Mouse (Mus musculus) heart, adult 2 months (tissue): ENCODE data around the gene Prkg2. TPM values are rescaled to one million over a fixed set of nuclear protein-coding genes. Genes with fewer than 3 reads are reported as not detected.

Source experiments
- DNase-seq, 2 experiments: peaks; one replicate each; pipeline ENCODE4 v3.0.0; 2021
- H3K27ac ChIP-seq: fragments of 200-600 bp; 2 replicates; pipeline ENCODE4 v1.8.1; 2022
- H3K27me3 ChIP-seq: fragments of 200-500 bp; 2 replicates; pipeline ENCODE4 v1.6.1; 2012; ENCODE audit warnings: mild to moderate bottlenecking, low read length, inconsistent platforms, mixed read lengths; ENCODE audit not compliant: control insufficient read depth, insufficient read depth
- H3K36me3 ChIP-seq: fragments of 200-500 bp; 2 replicates; pipeline ENCODE4 v1.6.1; 2012; ENCODE audit warnings: low read length, inconsistent platforms; ENCODE audit not compliant: control insufficient read depth, insufficient read depth
- H3K4me1 ChIP-seq: fragments of 200-500 bp; 2 replicates; pipeline ENCODE4 v1.6.1; 2011; ENCODE audit warnings: low read length; ENCODE audit not compliant: control insufficient read depth, insufficient read depth
- H3K4me3 ChIP-seq: fragments of 200-600 bp; 2 replicates; pipeline ENCODE4 v1.8.1; 2022
- H3K79me2 ChIP-seq: fragments of 200-500 bp; replicated peaks from 2 replicates; pipeline ENCODE4 v1.6.1; 2012; ENCODE audit warnings: mild to moderate bottlenecking, inconsistent platforms, low read length, moderate library complexity, mixed read lengths; ENCODE audit not compliant: control insufficient read depth, insufficient read depth
- H3K9ac ChIP-seq: fragments of 200-500 bp; 2 replicates; pipeline ENCODE4 v1.6.1; 2012; ENCODE audit warnings: low read depth, mild to moderate bottlenecking, control low read depth, inconsistent platforms, low read length, mixed read lengths
- CTCF ChIP-seq: fragments of 200-600 bp; IDR thresholded peaks from 2 replicates; pipeline ENCODE4 v1.8.1; 2022; ENCODE audit warnings: antibody characterized with exemption, mild to moderate bottlenecking, moderate library complexity
- EP300 ChIP-seq: fragments of 200-500 bp; IDR thresholded peaks from 2 replicates; pipeline ENCODE4 v1.6.1; 2011; ENCODE audit warnings: low read depth, low read length, control low read depth; ENCODE audit not compliant: insufficient read depth
- POLR2A ChIP-seq: fragments of 200-500 bp; IDR thresholded peaks from 2 replicates; pipeline ENCODE4 v1.6.1; 2011; ENCODE audit warnings: mild to moderate bottlenecking, low read depth, low read length, control low read depth; ENCODE audit not compliant: insufficient read depth
- WGBS: fragments of 180-500 bp; shearing (Covaris S2); methylation state at CpG from one replicate; pipeline ENCODE4 v1.1.7; 2018; 5-methylcytosine and 5-hydroxymethylcytosine counted together
- intact Hi-C: fragments of 180-260 bp; cut with DNase I; formaldehyde crosslinking; loops from one replicate; pipeline ENCODE4 v1.15.1; 2025
- polyA plus RNA-seq: library from polyadenylated mRNA; depleted of rRNA; stranded (reverse); fragments of >200 nt; gene quantifications from 2 replicates; pipeline ENCODE4 v1.2.3, GENCODE M21; 2012
- total RNA-seq, 2 experiments: library from RNA; stranded (reverse); gene quantifications; 2 replicates each; pipeline ENCODE4 v1.2.3; 2021

Gene Prkg2
- total and polyA plus RNA-seq, 3 experiments, result 0.04 to 0.52 (median 0.26) TPM

GRCm38 (mm10) chr5:98966679-98967078 lies 70.5 kb downstream of the Prkg2 start:
- no peak for DNase-seq
- Histone ChIP-seq H3K4me3 (no peak overlapping the region), H3K27me3 (no peaks in the 10 kb centered on the region), H3K27ac (no peak overlapping the region), H3K36me3 (no peaks in the 10 kb centered on the region), H3K79me2 (no peaks in the 10 kb centered on the region), H3K4me1 (no peaks in the 10 kb centered on the region), H3K9ac (no peak overlapping the region)
- TF ChIP-seq POLR2A (no peak), EP300 (0 out of 2 replicates have a peak, but pooled peaks have one; percentile 45)
- WGBS, result 60% methylated on average over 9 of the region's 9 CpGs
- intact Hi-C loops, result no loop called here

GRCm38 (mm10) chr5:98965139-98965538 lies 72.0 kb downstream of the Prkg2 start:
- DNase-seq, result no peak
- TF ChIP-seq CTCF (no peak), POLR2A (no peak), EP300 (no peak)
- intact Hi-C loops, result no loop called here
- no peak overlapping the region for H3K9ac ChIP-seq
- H3K36me3 ChIP-seq, result no peaks in the 10 kb centered on the region
- H3K4me3 ChIP-seq, result no peak overlapping the region
- H3K27me3 ChIP-seq, result no peaks in the 10 kb centered on the region
- 56% methylated on average over 4 of the region's 4 CpGs for WGBS
- no peak overlapping the region for H3K27ac ChIP-seq
- no peaks in the 10 kb centered on the region for H3K4me1 ChIP-seq
- no peaks in the 10 kb centered on the region for H3K79me2 ChIP-seq

- H3K4me1 ChIP-seq, result no peaks in the 10 kb centered on the region
- H3K4me3 ChIP-seq, result no peak overlapping the region
- WGBS, result 40% methylated on average over 6 of the region's 6 CpGs
- H3K27ac ChIP-seq, result no peak overlapping the region
- TF ChIP-seq POLR2A (no peak), EP300 (no peak), CTCF (no peak)
- no peak overlapping the region for H3K9ac ChIP-seq
- intact Hi-C loops, result no loop called here
- H3K79me2 ChIP-seq, result no peaks in the 10 kb centered on the region
- H3K27me3 ChIP-seq, result no peaks in the 10 kb centered on the region
- H3K36me3 ChIP-seq, result no peaks in the 10 kb centered on the region
- DNase-seq, result no peak
Observed at GRCm38 (mm10) chr5:98964367-98964766, 72.8 kb downstream of the Prkg2 start.

- Histone ChIP-seq H3K27ac (no peak overlapping the region), H3K79me2 (no peaks in the 10 kb centered on the region), H3K4me3 (no peak overlapping the region), H3K36me3 (no peaks in the 10 kb centered on the region), H3K27me3 (no peaks in the 10 kb centered on the region), H3K9ac (no peak overlapping the region), H3K4me1 (no peaks in the 10 kb centered on the region)
- 86% methylated on average over 2 of the region's 2 CpGs for WGBS
- no peak for DNase-seq
- TF ChIP-seq EP300, result no peak
- no peak for TF ChIP-seq CTCF
- no peak for TF ChIP-seq POLR2A
- intact Hi-C loops, result no loop called here
Observed at GRCm38 (mm10) chr5:98962472-98962871, 74.7 kb downstream of the Prkg2 start.

- Histone ChIP-seq H3K79me2 (no peaks in the 10 kb centered on the region), H3K9ac (no peak overlapping the region), H3K27ac (no peak overlapping the region), H3K27me3 (no peaks in the 10 kb centered on the region), H3K4me1 (no peaks in the 10 kb centered on the region), H3K36me3 (no peaks in the 10 kb centered on the region), H3K4me3 (no peak overlapping the region)
- WGBS, result 66% methylated on average over 3 of the region's 3 CpGs
- TF ChIP-seq EP300, result no peak
- no peak for TF ChIP-seq CTCF
- no peak for TF ChIP-seq POLR2A
- DNase-seq, result no peak
- intact Hi-C loops, result no loop called here
Observed at GRCm38 (mm10) chr5:98955576-98955975, 81.6 kb downstream of the Prkg2 start.

- no peak for TF ChIP-seq CTCF
- no peak for TF ChIP-seq EP300
- TF ChIP-seq POLR2A, result no peak
- no peak overlapping the region for H3K27ac ChIP-seq
- H3K27me3 ChIP-seq, result no peaks in the 10 kb centered on the region
- intact Hi-C loops, result no loop called here
- 34% methylated on average over 1 of the region's 1 CpGs for WGBS
- no peak overlapping the region for H3K9ac ChIP-seq
- no peaks in the 10 kb centered on the region for H3K4me1 ChIP-seq
- DNase-seq, result no peak
- no peak overlapping the region for H3K4me3 ChIP-seq
- H3K79me2 ChIP-seq, result no peaks in the 10 kb centered on the region
- H3K36me3 ChIP-seq, result no peaks in the 10 kb centered on the region
Observed at GRCm38 (mm10) chr5:98953386-98953785, 83.8 kb downstream of the Prkg2 start.

- no peak for TF ChIP-seq POLR2A
- TF ChIP-seq CTCF, result no peak
- TF ChIP-seq EP300, result no peak
- Histone ChIP-seq H3K4me1 (no peaks in the 10 kb centered on the region), H3K36me3 (no peaks in the 10 kb centered on the region), H3K9ac (no peak overlapping the region), H3K27ac (no peak overlapping the region), H3K4me3 (no peak overlapping the region), H3K27me3 (no peaks in the 10 kb centered on the region), H3K79me2 (no peaks in the 10 kb centered on the region)
- no peak for DNase-seq
- intact Hi-C loops, result no loop called here
- 71% methylated on average over 4 of the region's 4 CpGs for WGBS
Observed at GRCm38 (mm10) chr5:98951566-98951965, 85.6 kb downstream of the Prkg2 start.
